20 mouse cellular contexts compared by ENCODE assay signal in genomic region chr14:97446793-97447192, GRCm38 (mm10).
A peak's percentile ranks its signal among the peaks of the same experiment; 100 is the strongest.
DNase-seq lines count a peak whose midpoint lies in the region; ATAC-seq and TF ChIP-seq lines count a peak whose summit lies in the region.
"Had no signal": no experiment of that assay in that cellular context is flagged by ENCODE, and none has a peak within 500 bp of the region (broad histone marks: within the 10 kb centered on the region; RNA-seq: fewer than 3 reads in every experiment).

No protein-coding gene starts in this region.

- peak; percentile 26 for DNase-seq in embryonic facial prominence, embryonic 11.5 days (ENCODE audit: low spot score)
- no peak for DNase-seq in embryonic facial prominence, embryonic 10.5 days (ENCODE audit: low spot score)
- no peak for DNase-seq in liver, postnatal 0 days
- DNase-seq in liver (no peak), Patski (ENCODE audit: low read depth, low spot score) (no peak)
- DNase-seq in urinary bladder, adult 2 months (ENCODE audit: low spot score): no peak
- DNase-seq: adrenal gland, postnatal 25 days; B cell, adult 2 months; forebrain, postnatal 0 days; gastrocnemius, adult 2 months; heart, postnatal 10 days; thymus, postnatal 4 days had no signal

- TF ChIP-seq CTCF in liver, postnatal 0 days (IDR thresholded peaks at IDR 0.05; ENCODE audit: low read depth): peak; percentile 24
- TF ChIP-seq CTCF in Patski (IDR thresholded peaks at IDR 0.05): peak; percentile 36

- CTCF ChIA-PET in Patski (lab: Charles Lee): no interaction called here

- no peaks in the 10 kb centered on the region for H3K36me3 ChIP-seq in embryonic facial prominence, embryonic 11.5 days (replicated peaks; ENCODE audit: control insufficient read depth, insufficient read depth, low read depth, low read length)
- H3K36me3 ChIP-seq in embryonic facial prominence, embryonic 10.5 days (replicated peaks): no peaks in the 10 kb centered on the region
- no peaks in the 10 kb centered on the region for H3K36me3 ChIP-seq in liver, postnatal 0 days (replicated peaks; ENCODE audit: insufficient read depth, low read length)
- H3K36me3 ChIP-seq: kidney, embryonic 15.5 days; limb, embryonic 12.5 days; liver, embryonic 15.5 days had no signal

- in situ Hi-C loops in Patski (cut with MboI; ENCODE audit: low pct_unique_long_range_greater_than_20kb): no loop called here

- no peak for TF ChIP-seq EP300 in liver, postnatal 0 days (IDR thresholded peaks at IDR 0.05; ENCODE audit: low read depth)

- no peaks in the 10 kb centered on the region for H3K9me3 ChIP-seq in embryonic facial prominence, embryonic 11.5 days (replicated peaks; ENCODE audit: control insufficient read depth, low read length)
- no peaks in the 10 kb centered on the region for H3K9me3 ChIP-seq in embryonic facial prominence, embryonic 10.5 days
- no peaks in the 10 kb centered on the region for H3K9me3 ChIP-seq in liver, postnatal 0 days (ENCODE audit: low read length)
- H3K9me3 ChIP-seq: kidney, embryonic 15.5 days; limb, embryonic 12.5 days; liver, embryonic 15.5 days had no signal

- H3K4me2 ChIP-seq in embryonic facial prominence, embryonic 11.5 days (ENCODE audit: low read depth, low read length): no peak overlapping the region
- H3K4me2 ChIP-seq in liver, postnatal 0 days (ENCODE audit: low read depth, low read length): no peak overlapping the region
- H3K4me2 ChIP-seq: kidney, embryonic 15.5 days; limb, embryonic 12.5 days; liver, embryonic 15.5 days had no signal

- no peaks in the 10 kb centered on the region for H3K4me1 ChIP-seq in embryonic facial prominence, embryonic 11.5 days (ENCODE audit: control insufficient read depth, insufficient read depth, low read length)
- H3K4me1 ChIP-seq in embryonic facial prominence, embryonic 10.5 days: no peaks in the 10 kb centered on the region
- H3K4me1 ChIP-seq in liver, postnatal 0 days (ENCODE audit: insufficient read depth): no peaks in the 10 kb centered on the region
- H3K4me1 ChIP-seq: kidney, embryonic 15.5 days; limb, embryonic 12.5 days; liver, embryonic 15.5 days had no signal

- no peak overlapping the region for H3K9ac ChIP-seq in embryonic facial prominence, embryonic 11.5 days (replicated peaks; ENCODE audit: low read length)
- no peak overlapping the region for H3K9ac ChIP-seq in liver, postnatal 0 days (replicated peaks)
- H3K9ac ChIP-seq: forebrain, postnatal 0 days; kidney, embryonic 15.5 days; limb, embryonic 12.5 days; liver, embryonic 15.5 days had no signal

- no peak overlapping the region for H3K27ac ChIP-seq in embryonic facial prominence, embryonic 11.5 days (replicated peaks; ENCODE audit: low read depth, low read length)
- no peak overlapping the region for H3K27ac ChIP-seq in embryonic facial prominence, embryonic 10.5 days (replicated peaks)
- no peak overlapping the region for H3K27ac ChIP-seq in liver, postnatal 0 days (ENCODE audit: low read depth)
- H3K27ac ChIP-seq: gastrocnemius, adult 2 months; kidney, embryonic 15.5 days; limb, embryonic 12.5 days; liver, embryonic 15.5 days; macrophage had no signal

- WGBS in embryonic facial prominence, embryonic 11.5 days: 84% methylated on average over 1 of the region's 1 CpGs
- WGBS in embryonic facial prominence, embryonic 10.5 days: 89% methylated on average over 1 of the region's 1 CpGs
- 81% methylated on average over 1 of the region's 1 CpGs for WGBS in liver, postnatal 0 days (ENCODE audit: insufficient replicate concordance)

- H3K4me3 ChIP-seq in embryonic facial prominence, embryonic 11.5 days (ENCODE audit: low read depth, low read length): no peak overlapping the region
- H3K4me3 ChIP-seq in embryonic facial prominence, embryonic 10.5 days: no peak overlapping the region
- H3K4me3 ChIP-seq in liver, postnatal 0 days (ENCODE audit: low read depth, low read length): no peak overlapping the region
- H3K4me3 ChIP-seq: erythroblast, embryonic 14.5 days; gastrocnemius, adult 2 months; kidney, embryonic 15.5 days; limb, embryonic 12.5 days; liver, embryonic 15.5 days had no signal

- POLR2A ChIA-PET in Patski (lab: Charles Lee): no interaction called here

- H3K27me3 ChIP-seq in embryonic facial prominence, embryonic 11.5 days (ENCODE audit: control insufficient read depth, insufficient read depth, low read length): no peaks in the 10 kb centered on the region
- no peaks in the 10 kb centered on the region for H3K27me3 ChIP-seq in embryonic facial prominence, embryonic 10.5 days (replicated peaks; ENCODE audit: low read depth, poor library complexity, severe bottlenecking)
- H3K27me3 ChIP-seq in liver, postnatal 0 days (ENCODE audit: insufficient read depth, low read length): no peaks in the 10 kb centered on the region
- no peaks in the 10 kb centered on the region for H3K27me3 ChIP-seq in Patski
- H3K27me3 ChIP-seq: kidney, embryonic 15.5 days; limb, embryonic 12.5 days; liver, embryonic 15.5 days had no signal

- ATAC-seq in embryonic facial prominence, embryonic 11.5 days (replicated peaks; ENCODE audit: insufficient number of reproducible peaks, low FRiP score, low TSS enrichment, low read depth): no peak
- ATAC-seq in liver, postnatal 0 days: no peak
- no peak for ATAC-seq in Patski
- peak; percentile 51 to 83; a peak in 3 of 4 replicates for ATAC-seq in hematopoietic stem cell, adult 5-6 weeks (replicated peaks in 1 of 2; ENCODE audit: insufficient read depth in 1 of 2, low FRiP score in 2 of 2, low TSS enrichment in 1 of 2, low read depth in 1 of 2, poor library complexity in 2 of 2, severe bottlenecking in 2 of 2)
- ATAC-seq in CD4-positive, CD25-positive, alpha-beta regulatory T cell, adult 4 months: no peak
- ATAC-seq: forebrain, postnatal 0 days; inflammation-experienced regulatory T-cells, adult 6 months had no signal

Comparison
In these comparisons a context has a peak if more than half of its experiments do, and no peak if none do; other contexts are left out.
1. ATAC-seq: peak in hematopoietic stem cell, adult 5-6 weeks (2 of 2); none in embryonic facial prominence, embryonic 11.5 days (single experiment), liver, postnatal 0 days (single experiment), Patski (single experiment) and CD4-positive, CD25-positive, alpha-beta regulatory T cell, adult 4 months (single experiment).